Mouse (Mus musculus) erythroblast, embryonic 14.5 days (primary cell): ENCODE data around the gene Mpig6b.

Experiments
- GATA1 ChIP-seq: IDR thresholded peaks from 2 replicates; pipeline ENCODE4 v1.6.1; 2012; ENCODE audit warnings: low read length, inconsistent platforms, mixed read lengths
- TAL1 ChIP-seq: IDR thresholded peaks from 3 replicates; pipeline ENCODE4 v1.6.1; 2012; ENCODE audit warnings: low read length, inconsistent platforms, mixed read lengths

- TF ChIP-seq TAL1 (no peak), GATA1 (no peak)
Measured at GRCm38 (mm10) chr17:35039121-35039873, 26.7 kb downstream of the Mpig6b start.
